Mouse (Mus musculus): Measurements from ENCODE around the gene Stpg3.

- TF ChIP-seq CTCF (IDR thresholded peaks at IDR 0.05; ENCODE audit: control insufficient read depth, insufficient read depth, low read length), result no peak
- TF ChIP-seq POLR2A (IDR thresholded peaks at IDR 0.05; ENCODE audit: borderline replicate concordance, control insufficient read depth, low read depth, low read length), result no peak
These were observed 23.1 kb upstream of the Stpg3 start for GRCm38 (mm10) chr2:25237522-25237921.
